Mouse (Mus musculus) erythroblast, embryonic 14.5 days (primary cell): ENCODE measurements around the gene Snapc4.

Experiments
- GATA1 ChIP-seq: IDR thresholded peaks from 2 replicates; pipeline ENCODE4 v1.6.1; 2012; ENCODE audit warnings: low read length, inconsistent platforms, mixed read lengths
- TAL1 ChIP-seq: IDR thresholded peaks from 3 replicates; pipeline ENCODE4 v1.6.1; 2012; ENCODE audit warnings: low read length, inconsistent platforms, mixed read lengths

- no peak for TF ChIP-seq GATA1
- no peak for TF ChIP-seq TAL1
These were observed 66.0 kb downstream of the Snapc4 start for GRCm38 (mm10) chr2:26314281-26315071.
